Mouse (Mus musculus) thymus, postnatal 14 days (tissue): Measurements from ENCODE around the gene Tbata.

Source experiments
- DNase-seq: peaks from one replicate; pipeline ENCODE4 v3.0.0; 2021

Gene Tbata

DNA sequence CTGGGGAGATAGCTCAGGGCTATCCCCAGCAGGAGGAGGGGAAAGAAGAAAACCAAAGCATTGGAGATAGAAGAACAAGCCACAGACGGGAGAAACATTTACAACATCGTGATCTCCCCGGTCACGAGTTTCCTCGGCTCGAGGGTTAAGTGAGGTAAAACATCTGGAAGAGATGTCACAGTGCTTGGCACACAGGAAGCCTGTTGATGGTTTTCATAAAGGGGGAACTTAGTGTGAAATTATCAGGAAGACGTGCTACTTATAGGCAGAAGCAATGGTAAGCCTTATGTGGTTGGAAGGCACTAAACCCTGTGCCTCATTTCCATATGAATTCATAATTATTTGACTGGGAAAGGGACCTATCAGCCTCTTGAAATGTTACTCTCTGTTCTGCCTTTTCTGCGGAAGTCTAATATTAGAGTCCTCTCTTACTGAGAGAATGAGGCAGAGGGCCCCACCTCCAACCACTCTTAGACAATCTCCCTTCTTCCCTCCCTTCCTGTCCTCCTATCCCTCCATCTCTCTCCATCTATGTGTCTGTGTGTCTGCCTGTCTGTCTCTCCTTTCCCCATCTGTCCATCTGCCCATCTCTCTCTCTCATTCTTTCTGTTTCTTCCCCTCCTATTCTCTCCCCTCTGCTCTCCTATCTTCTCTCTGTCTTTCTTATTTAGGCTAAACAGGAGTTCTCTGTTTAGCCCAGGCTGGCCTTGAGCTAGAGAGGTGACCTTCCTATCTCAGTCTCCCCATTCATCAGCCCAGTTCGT lies 4.2 kb upstream of the Tbata start:
- DNase-seq: no peak

DNA sequence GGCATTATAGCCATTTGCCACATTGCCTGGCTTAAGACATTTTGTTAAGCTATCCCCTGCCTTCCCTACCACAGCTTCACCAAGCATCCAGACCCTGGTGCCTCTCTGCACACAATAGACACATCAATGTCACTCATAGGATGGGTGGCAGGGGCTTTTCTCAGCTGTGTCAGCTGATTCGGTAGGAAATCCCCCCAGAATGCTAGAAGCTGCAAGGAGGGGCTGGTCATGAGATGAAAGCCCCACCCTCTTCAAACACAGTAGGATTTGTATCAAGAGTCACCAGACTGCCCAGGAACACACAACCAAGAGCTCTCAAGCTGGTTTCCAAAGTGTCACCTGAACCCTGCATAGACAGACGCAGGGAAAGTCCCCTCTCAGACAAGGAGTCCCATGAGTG lies 3.4 kb upstream of the Tbata start:
- no peak for DNase-seq

DNA sequence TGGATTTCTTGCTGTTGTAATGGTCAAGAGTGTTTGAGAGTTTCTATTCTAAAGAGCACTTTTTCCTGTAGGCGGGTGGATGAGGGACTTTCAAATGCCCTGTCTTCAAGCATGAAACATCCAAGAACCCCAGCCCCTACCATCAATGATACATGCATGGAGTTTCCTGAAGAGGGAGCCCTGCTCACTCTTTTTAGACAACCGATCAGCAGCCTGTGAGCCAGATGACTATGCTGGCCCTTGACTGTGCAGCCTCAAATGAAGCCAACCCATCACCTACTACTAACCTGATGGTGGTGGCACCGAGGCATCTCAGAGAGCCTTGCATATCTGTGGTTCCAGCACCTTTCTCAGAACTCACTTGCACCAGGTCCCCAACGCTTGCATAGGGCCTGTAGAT lies 742 bp downstream of the Tbata start:
- DNase-seq: no peak

DNA sequence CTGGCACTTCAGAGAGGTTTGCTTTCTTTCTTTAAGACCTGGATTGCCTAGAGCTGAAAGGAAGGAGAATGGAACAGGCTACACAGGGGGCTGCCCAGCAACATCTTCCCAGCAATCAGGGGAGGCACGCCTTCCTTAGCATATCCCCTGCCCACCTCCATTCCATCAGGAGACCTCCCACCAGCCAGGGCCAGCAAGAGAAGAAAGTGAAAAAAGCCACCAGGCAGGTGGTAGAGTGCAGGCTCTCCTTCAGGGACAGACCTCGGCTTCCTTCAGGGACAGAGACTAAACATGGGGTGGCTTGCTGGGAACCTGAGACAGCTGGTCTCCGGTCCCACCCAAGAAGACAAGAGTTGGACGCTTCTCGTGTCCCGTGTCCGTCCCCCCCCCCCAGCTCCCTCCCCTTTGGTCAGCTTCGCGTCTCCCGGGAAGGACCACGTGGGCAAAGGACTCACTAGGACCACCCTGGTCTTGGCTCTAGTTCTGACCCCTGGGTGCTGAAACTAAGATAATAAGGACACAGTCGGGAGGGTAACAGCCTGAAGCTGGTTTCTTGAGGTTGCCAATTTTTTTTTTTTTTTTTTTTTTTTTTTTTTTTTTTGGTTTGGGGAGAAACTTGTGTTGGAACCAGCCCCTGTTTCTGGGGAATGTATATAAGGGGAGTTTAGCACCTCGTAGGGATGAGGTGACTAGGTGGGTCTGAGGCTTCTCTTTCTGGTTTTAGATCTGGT lies 3.1 kb downstream of the Tbata start:
- no peak for DNase-seq

DNA sequence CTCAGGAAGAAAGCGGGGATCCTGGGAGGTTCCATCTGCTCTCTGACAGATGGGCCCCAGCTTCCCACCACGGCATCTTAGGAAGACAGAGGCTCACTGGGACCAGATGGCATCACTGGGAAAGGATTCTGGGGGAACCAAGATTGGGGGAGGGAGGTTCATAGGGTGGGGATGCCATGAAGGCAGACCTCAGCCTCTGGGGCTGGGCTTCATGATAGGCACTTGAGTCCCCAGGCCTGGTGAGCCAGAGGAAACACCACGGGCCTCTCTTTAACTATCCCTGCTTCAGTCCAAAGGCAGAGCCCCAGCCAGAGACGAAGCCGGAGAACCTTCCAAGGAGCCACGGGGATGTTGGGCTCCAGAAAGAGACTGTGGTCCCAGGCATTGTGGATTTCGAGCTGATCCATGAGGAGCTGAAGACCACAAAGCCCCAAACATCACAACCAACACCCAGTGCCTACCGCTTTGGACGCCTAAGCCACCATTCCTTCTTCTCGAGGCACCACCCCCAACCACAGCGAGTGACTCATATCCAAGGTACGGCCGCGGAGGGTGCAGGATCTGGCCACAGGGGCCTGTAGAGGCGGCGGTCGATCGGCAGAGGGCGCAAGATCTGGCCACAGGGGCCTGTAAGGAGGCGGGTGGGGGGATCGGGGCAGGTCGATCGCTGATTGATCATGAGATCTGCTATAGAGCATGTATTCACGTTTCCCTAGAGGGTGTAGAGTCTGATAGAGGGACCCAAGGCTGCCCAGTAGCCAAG lies 3.9 kb downstream of the Tbata start:
- DNase-seq: peak; percentile 37

DNA sequence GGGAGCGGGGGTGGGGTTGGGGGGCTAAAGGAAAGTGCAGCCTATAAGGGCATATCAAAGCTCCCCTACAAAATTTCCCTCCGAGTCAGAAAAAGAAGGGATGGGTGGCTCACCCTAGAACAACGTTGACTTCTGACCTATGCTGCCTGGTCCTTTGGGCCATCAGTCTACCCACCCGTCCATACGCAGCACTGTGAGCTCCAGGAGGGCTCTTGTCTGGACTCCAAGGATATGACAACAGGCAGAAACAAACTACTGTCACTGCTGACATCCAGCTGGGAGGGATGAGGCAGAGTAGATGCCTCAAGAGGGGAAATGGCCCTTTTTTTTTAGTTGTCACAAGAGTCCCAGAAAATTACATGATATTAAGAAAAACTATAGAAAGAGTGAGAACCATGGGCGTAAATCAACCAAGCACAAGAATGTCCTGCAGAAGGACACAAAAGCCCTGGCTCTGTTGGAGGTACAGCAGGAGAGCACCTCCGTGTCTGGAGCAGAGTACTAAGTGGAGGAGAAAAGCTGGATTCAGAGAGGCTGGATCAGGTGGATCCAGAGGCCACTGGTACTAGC lies 4.6 kb downstream of the Tbata start:
- no peak for DNase-seq

DNA sequence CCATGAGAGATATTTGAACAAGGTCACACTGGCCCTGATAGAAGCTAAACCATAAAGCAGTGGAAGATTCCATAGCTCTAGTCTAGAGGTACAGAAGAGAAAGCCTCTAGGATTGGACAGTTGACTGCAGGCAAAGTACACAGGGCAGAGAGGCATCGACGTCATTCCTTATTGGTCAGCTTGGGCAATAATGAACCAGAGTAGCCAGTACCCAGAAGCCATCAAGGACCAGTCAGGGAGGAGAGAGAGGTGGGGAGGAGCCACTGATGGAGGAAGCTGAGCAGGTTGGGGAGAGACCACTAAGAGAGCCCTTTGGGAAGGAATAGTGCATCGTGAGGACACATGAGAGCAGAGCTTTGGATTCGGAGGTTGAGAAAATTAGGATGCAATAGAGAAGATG lies 6.0 kb downstream of the Tbata start:
- no peak for DNase-seq

DNA sequence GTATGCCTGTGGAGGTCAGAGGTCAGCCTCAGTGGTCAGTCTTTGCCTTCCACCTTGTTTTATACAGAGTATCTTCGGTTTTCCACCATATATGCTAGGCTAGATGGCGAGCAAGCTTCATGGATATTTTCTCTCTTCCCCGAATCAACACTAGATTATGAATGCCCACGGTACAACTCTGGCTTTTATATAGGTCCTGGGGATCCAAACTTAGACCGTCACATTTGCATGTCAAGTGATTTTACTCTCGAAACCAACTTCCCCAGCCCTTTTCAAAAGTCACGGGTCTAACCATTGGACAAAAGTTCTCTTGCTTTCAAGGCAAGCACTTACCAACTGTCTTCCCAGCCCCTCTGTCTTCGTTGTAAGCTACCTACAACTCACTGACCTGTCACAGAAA lies 6.9 kb downstream of the Tbata start:
- no peak for DNase-seq

DNA sequence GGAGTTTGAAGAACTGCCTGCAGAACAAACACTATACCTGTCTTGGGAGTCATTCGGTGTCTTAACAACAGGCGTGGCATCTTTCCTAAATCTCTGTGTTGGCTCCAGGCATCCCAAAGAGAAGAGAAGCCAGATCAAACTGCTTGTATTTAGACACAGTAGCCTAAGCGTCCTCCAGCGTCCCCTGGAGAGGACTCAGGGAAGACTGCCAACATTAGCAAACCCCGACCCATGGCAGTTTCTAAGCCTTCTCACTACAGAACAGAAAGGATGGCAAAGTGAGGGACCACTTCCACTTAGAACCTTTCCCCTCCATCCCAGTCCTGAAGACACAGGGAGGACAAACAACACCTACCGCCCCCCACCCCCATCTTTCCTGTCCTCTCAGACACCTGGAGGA lies 8.2 kb downstream of the Tbata start:
- no peak for DNase-seq

DNA sequence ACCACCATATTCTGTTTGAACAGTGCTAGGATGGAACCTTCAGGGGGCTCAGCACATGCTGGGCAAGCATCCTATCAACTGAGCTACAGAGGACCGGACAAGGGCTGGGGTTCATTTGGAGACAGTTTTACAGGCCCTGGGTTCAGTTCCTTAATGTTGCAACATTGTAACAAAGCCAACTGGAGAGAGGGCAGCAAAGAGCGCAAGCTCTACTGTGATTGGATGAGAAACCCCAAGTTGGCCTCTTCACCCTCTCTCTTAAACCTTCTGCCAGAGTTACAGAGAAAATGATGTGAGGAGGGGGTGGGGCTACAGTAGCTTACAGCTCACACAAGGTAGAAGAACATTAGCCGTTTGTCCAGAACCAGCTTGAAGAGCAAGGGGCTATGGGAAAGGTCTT lies 15.2 kb downstream of the Tbata start:
- DNase-seq: no peak

DNA sequence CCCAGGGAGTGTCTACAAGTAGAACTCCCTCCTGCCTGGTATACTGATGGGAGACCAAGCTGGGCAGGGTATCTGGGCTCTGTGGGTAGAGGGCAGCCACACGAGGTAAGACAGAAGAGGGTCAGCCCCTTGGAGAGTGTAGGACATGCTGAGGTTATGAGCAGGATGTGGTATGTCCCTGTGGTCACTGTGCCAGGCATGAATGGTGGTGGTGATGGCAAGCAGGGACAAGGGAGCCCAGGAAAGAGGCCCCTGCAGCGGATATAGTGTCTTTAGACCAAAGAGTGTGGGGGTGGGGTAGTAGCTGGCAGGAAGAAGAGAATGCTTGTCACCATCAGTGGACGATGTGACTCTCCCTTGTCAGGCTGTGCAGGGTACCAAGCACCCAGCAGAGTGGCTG lies 16.3 kb downstream of the Tbata start:
- no peak for DNase-seq

DNA sequence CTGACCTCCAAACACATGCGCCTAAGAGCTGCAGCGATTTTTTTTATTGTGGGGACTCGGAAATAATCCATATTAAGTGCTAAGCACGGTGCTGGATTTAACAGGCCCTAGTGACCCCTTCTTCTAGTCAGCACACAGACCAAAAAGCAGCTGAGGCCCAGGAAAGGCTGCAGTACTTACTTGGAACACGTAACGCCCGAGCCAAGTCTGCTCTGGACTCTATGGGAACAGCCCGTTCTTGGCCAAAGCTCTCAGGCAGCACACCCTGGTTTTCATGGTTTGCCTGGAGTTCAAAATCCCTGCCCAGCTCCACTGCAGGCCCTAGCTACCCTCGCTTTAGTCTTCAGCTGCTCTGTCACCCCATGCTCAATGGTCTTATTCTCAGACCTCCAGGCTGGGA lies 22.9 kb downstream of the Tbata start:
- no peak for DNase-seq

DNA sequence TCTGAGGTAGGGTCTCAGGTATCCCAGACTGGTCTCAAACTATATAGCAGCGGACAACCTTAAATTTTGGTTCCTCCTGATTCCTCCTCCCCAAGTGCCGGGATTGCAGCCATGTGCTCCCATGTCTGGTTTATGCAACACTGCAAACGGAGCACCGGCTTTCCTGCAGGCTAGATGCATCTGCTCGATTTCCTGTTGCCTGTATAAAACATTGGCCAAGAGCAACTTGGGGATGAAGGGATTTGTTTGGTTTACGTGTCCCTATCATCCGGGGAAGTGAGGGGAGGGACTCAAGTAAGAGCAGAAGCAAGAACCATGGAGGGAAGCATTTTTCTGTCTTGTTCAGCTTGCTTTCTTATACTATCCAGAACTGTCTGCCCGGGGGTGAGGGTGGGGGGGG lies 23.5 kb downstream of the Tbata start:
- no peak for DNase-seq

DNA sequence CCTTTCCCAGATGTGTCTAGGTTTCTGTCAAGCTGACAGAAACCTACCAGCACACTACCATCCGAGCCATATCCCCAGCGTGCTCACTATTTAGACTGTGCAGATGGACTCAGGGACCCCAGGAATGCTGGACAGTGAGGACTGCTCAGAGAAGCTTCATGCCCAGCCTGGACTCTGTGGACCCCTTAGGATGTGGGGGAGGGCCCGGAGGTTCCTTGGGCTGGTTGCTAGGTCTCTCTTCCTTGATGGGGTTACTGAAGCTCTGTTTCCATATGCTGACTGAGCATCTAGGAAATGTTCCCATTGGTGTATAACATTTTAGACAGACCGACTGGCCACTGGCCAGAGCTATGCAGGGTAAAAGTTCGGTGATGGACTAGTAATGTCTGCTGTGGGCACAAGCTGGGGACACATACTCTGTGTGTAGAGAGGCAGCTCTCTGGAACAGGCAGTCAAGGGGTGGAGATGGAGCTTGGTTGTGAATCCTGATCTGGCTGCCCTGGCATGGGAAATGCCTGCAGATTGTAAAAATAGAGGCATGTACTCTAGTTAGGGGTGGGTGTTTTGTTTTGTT lies 24.1 kb downstream of the Tbata start:
- no peak for DNase-seq

DNA sequence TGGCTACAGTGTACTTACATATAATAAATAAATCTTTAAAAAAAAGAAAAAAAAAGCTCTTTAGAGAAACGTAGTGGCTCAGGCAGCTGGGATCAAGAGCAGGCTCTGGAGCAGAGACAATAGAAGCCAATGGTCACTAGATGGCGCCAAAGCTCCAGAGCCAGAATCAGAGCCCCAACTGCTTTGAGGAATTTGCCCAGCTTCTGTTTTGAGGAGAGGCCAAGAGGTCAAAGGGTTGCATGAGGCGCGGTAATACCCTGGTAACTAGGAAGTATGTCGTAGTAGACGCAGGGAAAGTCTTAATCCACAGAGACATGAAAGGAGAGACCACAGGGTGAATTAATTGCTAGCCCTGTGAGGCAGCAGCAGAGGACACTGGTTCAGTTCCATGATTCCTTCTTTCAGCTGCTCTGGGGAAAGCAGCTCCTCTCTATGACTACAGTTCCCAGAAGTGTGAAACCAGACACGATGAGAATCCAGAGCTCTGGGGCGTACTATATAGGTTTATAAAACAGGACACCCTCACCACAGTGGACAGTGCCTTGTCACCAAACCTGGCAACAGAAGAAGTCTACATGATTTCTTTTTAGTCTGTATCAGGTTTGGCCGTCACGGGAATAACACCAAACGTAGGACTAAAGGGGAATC lies 27.9 kb downstream of the Tbata start:
- peak; percentile 75 for DNase-seq

DNA sequence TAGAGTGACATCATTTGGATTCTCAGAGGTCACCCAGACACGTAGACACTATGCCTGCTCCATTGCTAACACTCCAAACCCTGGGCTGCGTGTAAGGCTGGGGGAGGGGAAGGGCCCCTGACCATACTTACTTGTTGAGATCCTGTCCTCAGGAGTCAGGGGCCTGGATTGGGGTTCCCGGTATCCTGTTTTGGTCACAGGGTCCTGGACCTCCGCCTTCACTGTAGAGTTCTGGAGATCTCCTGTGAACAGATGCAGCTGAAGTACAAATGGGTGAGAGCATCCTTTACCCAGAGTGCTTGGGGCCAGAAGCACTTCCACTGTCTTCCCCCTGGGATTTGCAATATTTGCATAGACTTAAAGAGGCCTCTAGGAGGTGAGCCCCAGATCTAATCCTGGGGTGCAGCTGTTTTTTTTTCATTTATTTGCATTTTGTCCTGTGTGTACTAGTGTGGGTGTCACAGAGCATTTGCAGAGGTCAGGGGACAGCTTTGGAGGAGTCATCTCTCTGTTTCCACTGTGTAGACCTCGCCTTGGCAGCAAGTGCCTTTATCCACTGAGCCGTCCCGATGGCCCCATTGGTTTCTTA lies 28.6 kb downstream of the Tbata start:
- no peak for DNase-seq

DNA sequence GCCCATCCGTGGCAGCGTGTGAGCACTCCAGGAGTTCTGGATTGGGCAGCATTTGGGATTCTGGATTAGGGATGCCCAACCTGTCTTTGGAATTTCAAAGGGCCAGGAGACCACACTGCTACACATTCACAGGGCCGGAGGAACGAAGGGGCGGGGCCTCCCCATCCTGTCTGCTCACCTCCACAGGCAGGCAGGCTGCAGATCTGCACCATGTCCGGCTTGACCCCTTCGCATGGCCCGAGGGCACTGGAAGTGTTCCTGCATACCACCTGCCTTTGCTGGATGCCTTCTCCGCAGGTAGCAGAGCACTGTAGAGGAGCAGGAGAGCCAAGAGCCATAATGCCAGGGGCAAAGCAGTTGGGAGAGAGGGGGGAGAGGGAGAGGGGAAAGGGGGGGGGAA lies 29.2 kb downstream of the Tbata start:
- DNase-seq: no peak

DNA sequence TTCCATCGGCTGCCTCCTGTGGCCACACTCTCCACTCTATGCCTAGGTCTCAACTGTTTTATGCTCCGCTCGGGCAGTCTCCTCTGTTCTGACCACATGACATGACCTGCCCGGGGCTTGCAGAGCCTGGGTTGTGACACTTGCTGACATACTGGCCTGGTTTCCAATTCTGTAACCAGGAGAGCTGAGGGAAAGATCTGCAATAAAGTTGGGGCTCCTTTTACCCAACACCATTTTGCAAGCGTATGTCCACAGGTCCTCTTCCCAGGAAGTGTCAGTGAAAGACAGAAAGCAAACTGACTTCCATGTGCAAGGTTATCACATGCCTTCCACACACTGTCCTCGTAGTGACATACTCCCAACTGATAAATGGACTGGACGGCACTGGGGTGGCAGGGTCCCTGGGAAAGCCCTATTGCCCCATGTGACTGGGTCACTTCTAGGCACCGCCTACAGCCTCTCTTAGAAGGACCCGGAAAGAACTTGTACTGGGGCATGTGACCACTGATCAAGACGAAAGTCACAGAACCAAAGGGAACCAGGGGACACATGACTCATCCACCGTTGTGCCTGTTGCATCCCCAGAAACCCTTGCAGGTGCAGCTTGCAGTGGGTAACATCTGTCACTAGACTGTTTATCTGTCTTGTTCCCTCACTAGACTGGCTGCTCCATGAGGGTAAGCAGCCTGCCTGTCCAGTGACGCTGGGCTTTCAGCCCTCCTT lies 30.0 kb downstream of the Tbata start:
- DNase-seq: no peak

DNA sequence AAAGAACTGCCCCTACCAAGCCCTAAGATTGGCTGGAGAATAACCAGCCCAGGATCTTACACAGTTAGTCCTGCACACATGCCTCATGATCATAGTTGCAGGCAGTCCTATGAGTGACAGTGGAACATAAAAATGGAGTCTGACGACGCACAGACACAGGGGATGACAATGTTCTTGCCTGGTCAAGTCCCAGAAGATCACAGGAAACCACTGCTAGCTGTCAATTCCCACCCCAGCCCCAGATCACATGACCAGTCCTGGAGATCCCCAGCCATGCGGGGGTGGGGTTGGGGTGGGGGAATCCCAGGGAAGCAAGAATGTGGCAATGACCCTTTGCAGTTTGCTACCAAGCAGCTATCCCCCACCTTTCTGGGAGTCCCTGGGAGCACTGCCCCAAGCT lies 32.2 kb downstream of the Tbata start:
- no peak for DNase-seq

DNA sequence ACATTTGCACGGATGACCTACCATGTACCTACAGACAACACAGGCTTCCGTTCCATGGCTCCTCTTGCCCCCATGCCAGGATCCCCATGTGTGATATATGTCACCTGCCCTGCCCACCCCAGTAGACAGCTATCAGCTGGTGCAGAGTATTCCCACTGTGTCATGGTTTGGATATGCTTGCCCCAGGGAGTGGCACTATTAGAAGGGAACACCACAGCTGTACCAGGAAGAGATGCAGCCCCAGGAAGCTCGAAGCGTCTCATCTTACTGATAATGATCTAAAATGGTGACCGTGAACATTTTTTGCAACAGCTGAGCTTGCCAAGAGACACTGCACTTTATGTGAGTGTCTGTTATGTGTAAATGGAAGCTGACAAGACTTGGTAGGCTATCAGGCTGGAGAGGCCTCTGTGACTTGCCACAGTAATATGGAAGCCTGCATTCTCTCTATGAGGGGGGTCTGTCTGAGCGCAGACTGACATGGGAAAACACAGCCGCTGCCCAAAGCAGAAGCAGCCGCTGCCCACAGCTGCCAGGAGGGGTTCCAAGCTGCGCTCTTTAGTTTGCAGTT lies 36.4 kb downstream of the Tbata start:
- DNase-seq: no peak

DNA sequence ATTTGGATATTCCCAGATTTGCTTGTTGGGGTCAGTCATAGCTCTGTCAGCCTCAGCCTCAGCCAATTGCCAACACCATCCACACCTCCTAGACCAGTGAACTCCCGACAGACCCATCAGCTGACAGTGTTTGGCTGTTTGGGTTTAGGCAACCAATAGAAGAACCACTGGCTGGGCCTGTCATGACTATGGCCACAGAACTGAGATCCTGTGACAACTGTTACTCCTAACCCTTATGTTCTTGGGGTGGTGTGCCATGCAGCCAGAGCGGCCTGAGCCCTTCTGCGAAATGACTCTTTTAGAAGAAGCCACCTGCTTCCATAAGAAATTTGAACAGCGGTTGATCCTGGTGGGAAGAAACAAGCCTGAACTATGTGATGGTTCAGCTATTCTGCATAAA lies 39.4 kb downstream of the Tbata start:
- no peak for DNase-seq
